Mouse (Mus musculus) E14TG2a.4 (cell line): ENCODE measurements at regions not wholly inside any gene's neighbourhood (a gene's known extent, or its start where the extent isn't known, plus 50 kb on each side); places are given as distances from the start of the nearest gene placed in this dataset.
A peak's percentile ranks its signal among the peaks of the same experiment; 100 is the strongest.

ENCODE experiments used
- CTCF ChIP-seq: conservative IDR thresholded peaks from 2 replicates; pipeline ENCODE4 v1.5.1; 2014; ENCODE audit warnings: low read length
- POU5F1 ChIP-seq: IDR thresholded peaks from 2 replicates; pipeline ENCODE4 v1.6.1; 2014; ENCODE audit warnings: low read length, borderline replicate concordance

- TF ChIP-seq CTCF = peak; percentile 96
- no peak for TF ChIP-seq POU5F1
Measured at GRCm38 (mm10) chr15:36715745-36716685, 291.6 kb downstream of the Zfp706 start.
